10 mouse cellular contexts compared by ENCODE assay signal in the genomic region with DNA sequence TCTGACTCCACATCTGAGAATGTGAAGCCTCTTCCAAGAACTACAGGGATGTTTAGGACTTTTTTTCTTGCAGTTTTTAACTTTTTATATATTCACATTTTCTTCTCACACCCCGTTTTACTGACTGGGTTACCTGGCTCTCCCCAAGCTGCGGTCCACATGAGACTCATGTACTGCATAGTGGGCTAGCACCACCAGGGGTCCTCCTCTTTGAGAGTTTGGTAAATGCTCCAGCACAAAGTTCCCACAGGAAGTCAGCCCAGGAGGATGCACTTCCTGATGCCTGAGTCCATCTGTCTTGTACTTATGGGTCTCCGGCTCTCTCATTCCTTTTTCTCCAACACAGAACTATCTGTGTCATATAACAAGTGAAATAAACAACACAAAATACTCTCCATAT. TPM values are rescaled to one million over a fixed set of nuclear protein-coding genes. Genes with fewer than 3 reads are reported as not detected.
DNase-seq lines count a peak whose midpoint lies in the region; ATAC-seq and TF ChIP-seq lines count a peak whose summit lies in the region.
"Had no signal": no experiment of that assay in that cellular context is flagged by ENCODE, and none has a peak within 500 bp of the region (broad histone marks: within the 10 kb centered on the region; RNA-seq: fewer than 3 reads in every experiment).

No protein-coding gene starts in this region.

- intact Hi-C loops in heart, adult 2 months (cut with DNase I): no loop called here

- peak; percentile 56 for TF ChIP-seq CTCF in heart, adult 2 months (IDR thresholded peaks at IDR 0.05)
- 0 out of 2 replicates have a peak, but pooled peaks have one; percentile 24 for TF ChIP-seq CTCF in liver, embryonic 14.5 days (IDR thresholded peaks at IDR 0.05; ENCODE audit: low read depth)
- TF ChIP-seq CTCF in brain, embryonic 14.5 days (IDR thresholded peaks at IDR 0.05; ENCODE audit: borderline replicate concordance, extremely low read depth, insufficient read depth, insufficient read length): peak; percentile 28; the same call in 1 of the 2 replicates

- DNase-seq in heart, adult 2 months: no peak
- no peak for DNase-seq in heart, adult 8-10 months (ENCODE audit: low spot score)
- no peak for DNase-seq in liver, embryonic 14.5 days (ENCODE audit: low read depth in 3 of 3, low spot score in 3 of 3)
- DNase-seq in liver, embryonic 11.5 days (ENCODE audit: low spot score): no peak
- DNase-seq in brain, embryonic 14.5 days (ENCODE audit: low read depth): peak; percentile 11
- peak; percentile 37 for DNase-seq in lung, postnatal 36 days
- DNase-seq in thymus, postnatal 4 days: no peak

- H3K27me3 ChIP-seq in heart, adult 2 months (ENCODE audit: control insufficient read depth, insufficient read depth, low read length): no peaks in the 10 kb centered on the region
- no peaks in the 10 kb centered on the region for H3K27me3 ChIP-seq in liver, embryonic 14.5 days (ENCODE audit: control insufficient read depth, insufficient read depth, low read length)
- no peaks in the 10 kb centered on the region for H3K27me3 ChIP-seq in liver, embryonic 11.5 days (replicated peaks; ENCODE audit: control insufficient read depth, insufficient read depth, low read length)
- H3K27me3 ChIP-seq: embryonic facial prominence, embryonic 12.5 days; limb, embryonic 12.5 days had no signal

- 63% methylated on average over 3 of the region's 3 CpGs for WGBS in heart, adult 2 months
- 87% methylated on average over 3 of the region's 3 CpGs for WGBS in liver, embryonic 14.5 days (ENCODE audit: insufficient replicate concordance)
- WGBS in liver, embryonic 11.5 days: 85% methylated on average over 3 of the region's 3 CpGs

- no peak for ATAC-seq in liver, embryonic 14.5 days (ENCODE audit: insufficient read depth)
- no peak for ATAC-seq in liver, embryonic 11.5 days (replicated peaks; ENCODE audit: low FRiP score)
- ATAC-seq: activated CD4-positive, CD25-positive, alpha-beta regulatory T cell, adult 4 months had no signal

- no peaks in the 10 kb centered on the region; the same call in 1 of the 2 replicates for H3K79me2 ChIP-seq in heart, adult 2 months (replicated peaks; ENCODE audit: control insufficient read depth, insufficient read depth, low read length)

- no peaks in the 10 kb centered on the region for H3K36me3 ChIP-seq in heart, adult 2 months (ENCODE audit: control insufficient read depth, insufficient read depth, low read length)
- H3K36me3 ChIP-seq in liver, embryonic 14.5 days (replicated peaks; ENCODE audit: control insufficient read depth, insufficient read depth, low read depth): peaks cover 16% of the 10 kb centered on the region
- H3K36me3 ChIP-seq in liver, embryonic 11.5 days (ENCODE audit: control insufficient read depth, insufficient read depth, low read length): peaks cover 25% of the 10 kb centered on the region

- no peaks in the 10 kb centered on the region for H3K9me3 ChIP-seq in liver, embryonic 14.5 days (ENCODE audit: control insufficient read depth, low read length)
- H3K9me3 ChIP-seq in liver, embryonic 11.5 days (ENCODE audit: control insufficient read depth, low read length): no peaks in the 10 kb centered on the region
- H3K9me3 ChIP-seq: embryonic facial prominence, embryonic 12.5 days; limb, embryonic 12.5 days had no signal

- TF ChIP-seq POLR2A in heart, adult 2 months (IDR thresholded peaks at IDR 0.05; ENCODE audit: insufficient read depth, low read depth, low read length): no peak
- TF ChIP-seq POLR2A in brain, embryonic 14.5 days (IDR thresholded peaks at IDR 0.05; ENCODE audit: borderline replicate concordance, extremely low read depth, insufficient read depth, insufficient read length, poor library complexity, severe bottlenecking): no peak

- no peak overlapping the region for H3K9ac ChIP-seq in heart, adult 2 months (ENCODE audit: low read depth, low read length)
- H3K9ac ChIP-seq in liver, embryonic 14.5 days (replicated peaks): no peak overlapping the region
- no peak overlapping the region for H3K9ac ChIP-seq in liver, embryonic 11.5 days (ENCODE audit: low read depth, low read length)
- H3K9ac ChIP-seq: embryonic facial prominence, embryonic 12.5 days; limb, embryonic 12.5 days had no signal

- no peak overlapping the region for H3K27ac ChIP-seq in heart, adult 2 months
- no peak overlapping the region for H3K27ac ChIP-seq in liver, embryonic 14.5 days
- H3K27ac ChIP-seq in liver, embryonic 11.5 days (ENCODE audit: low read depth, low read length): no peak overlapping the region
- H3K27ac ChIP-seq: embryonic facial prominence, embryonic 12.5 days; limb, embryonic 12.5 days had no signal

- no peak overlapping the region for H3K4me3 ChIP-seq in heart, adult 2 months
- no peak overlapping the region for H3K4me3 ChIP-seq in liver, embryonic 14.5 days (ENCODE audit: insufficient read depth in 1 of 2, low read depth in 2 of 2, low read length in 2 of 2)
- no peak overlapping the region for H3K4me3 ChIP-seq in liver, embryonic 11.5 days (ENCODE audit: low read depth, low read length)
- H3K4me3 ChIP-seq: embryonic facial prominence, embryonic 12.5 days; limb, embryonic 12.5 days had no signal

- no peak overlapping the region for H3K4me2 ChIP-seq in liver, embryonic 14.5 days (ENCODE audit: low read depth)
- H3K4me2 ChIP-seq in liver, embryonic 11.5 days: no peak overlapping the region
- H3K4me2 ChIP-seq: embryonic facial prominence, embryonic 12.5 days; limb, embryonic 12.5 days had no signal

- no peak for TF ChIP-seq EP300 in heart, adult 2 months (IDR thresholded peaks at IDR 0.05; ENCODE audit: insufficient read depth, low read depth, low read length)
- TF ChIP-seq EP300 in liver, embryonic 14.5 days (IDR thresholded peaks at IDR 0.05; ENCODE audit: low read depth): no peak

- no peaks in the 10 kb centered on the region for H3K4me1 ChIP-seq in heart, adult 2 months (ENCODE audit: control insufficient read depth, insufficient read depth, low read length)
- no peaks in the 10 kb centered on the region for H3K4me1 ChIP-seq in liver, embryonic 14.5 days (replicated peaks; ENCODE audit: control insufficient read depth in 2 of 2, insufficient read depth in 2 of 2, low read length in 1 of 2)
- no peaks in the 10 kb centered on the region for H3K4me1 ChIP-seq in liver, embryonic 11.5 days (replicated peaks; ENCODE audit: control insufficient read depth, insufficient read depth, low read length)
- H3K4me1 ChIP-seq: embryonic facial prominence, embryonic 12.5 days; limb, embryonic 12.5 days had no signal

RNA-seq across cellular contexts. Expression of gene Camsap1, which starts 35.1 kb away (rescaled TPM):
- 10 to 100 TPM; 38.9 to 45.1 TPM for total RNA-seq in heart, adult 2 months (2021)
- 7.4 and 13.5 TPM in 2 replicates for polyA plus RNA-seq in heart, adult 2 months (2012; rRNA removed)
- total RNA-seq in heart, adult 8-10 months (2022): 10 to 100 TPM; 32.6 to 42.3 (median 39.6) TPM
- 2.3 and 2.8 TPM in 2 replicates for polyA plus RNA-seq in liver, embryonic 14.5 days (2012; rRNA removed)
- 4.7 and 6.6 TPM in 2 replicates for polyA plus RNA-seq in liver, embryonic 14.5 days (2014; fragmentation: Nextera tagmentation; extraction: Ambion mirVana)
- 14.2 and 14.5 TPM in 2 replicates for polyA plus RNA-seq in liver, embryonic 11.5 days (2014; fragmentation: Nextera tagmentation; extraction: Ambion mirVana)
- 32.6 and 71.2 TPM in 2 replicates for polyA plus RNA-seq in brain, embryonic 14.5 days (2012; rRNA removed)

Comparison
In these comparisons a context has a peak if more than half of its experiments do, and no peak if none do; other contexts are left out.
1. DNase-seq: peak in brain, embryonic 14.5 days (single experiment) and lung, postnatal 36 days (single experiment); none in heart, adult 2 months (0 of 2), heart, adult 8-10 months (single experiment), liver, embryonic 14.5 days (0 of 3), liver, embryonic 11.5 days (single experiment) and thymus, postnatal 4 days (single experiment).
2. Peak in every context shown above with its lines, with median percentiles within 50 percentile points of each other: CTCF ChIP-seq.